Mouse (Mus musculus): Measurements from ENCODE around the gene Dnajb4. TPM values are rescaled to one million over a fixed set of nuclear protein-coding genes. Genes with fewer than 3 reads are reported as not detected.

Dnajb4 gene
- total and polyA plus RNA-seq, 3 experiments: 10.7 to 14.6 TPM; not detected in 1

DNA sequence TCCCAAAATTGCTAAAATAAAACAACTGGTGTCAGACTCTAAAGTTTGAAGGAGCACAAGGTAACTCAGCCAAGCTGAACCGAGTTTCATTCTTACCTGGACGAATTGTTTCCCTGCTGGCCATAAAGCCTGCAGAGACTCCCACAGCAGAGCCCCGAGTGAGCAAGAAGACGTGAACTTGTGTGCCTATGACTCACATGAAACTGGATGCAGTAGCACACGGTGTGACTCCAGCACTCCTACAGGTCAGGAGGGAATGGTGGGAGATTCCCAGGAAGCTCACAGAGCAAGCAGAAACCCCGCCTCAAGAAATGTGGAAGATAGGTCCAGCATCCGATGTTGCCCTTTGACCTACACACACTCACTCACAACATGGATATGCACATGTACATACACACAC is 38.2 kb downstream of the Dnajb4 start:
- peaks cover 9 to 11% of the 10 kb centered on the region in 2 experiments for H3K4me1 ChIP-seq (ENCODE audit: control insufficient read depth in 1 of 2, insufficient read depth in 2 of 2, low read length in 2 of 2)
- no peaks in the 10 kb centered on the region for H3K79me2 ChIP-seq (ENCODE audit: control insufficient read depth, insufficient read depth, low read length, poor library complexity)
- no peak for TF ChIP-seq E2F4 (IDR thresholded peaks at IDR 0.05; ENCODE audit: borderline replicate concordance, low read depth, low read length)
- TF ChIP-seq ZC3H11A (IDR thresholded peaks at IDR 0.05; ENCODE audit: low read depth, low read length): no peak
- TF ChIP-seq MXI1 (IDR thresholded peaks at IDR 0.05; ENCODE audit: low read depth, low read length): no peak
- no peak for TF ChIP-seq EP300 (IDR thresholded peaks at IDR 0.05; ENCODE audit: low read depth in 1 of 2, low read length in 2 of 2)
- TF ChIP-seq NRF1 (IDR thresholded peaks at IDR 0.05; ENCODE audit: insufficient read depth, low read depth, low read length, poor library complexity, severe bottlenecking): no peak
- TF ChIP-seq SMC3 (IDR thresholded peaks at IDR 0.05; ENCODE audit: low read depth, low read length): no peak
- TF ChIP-seq TCF12 (IDR thresholded peaks at IDR 0.05; ENCODE audit: low read depth, low read length): no peak
- TF ChIP-seq TAL1 (IDR thresholded peaks at IDR 0.05; ENCODE audit: low read length): no peak
- no peak for TF ChIP-seq POLR2A (IDR thresholded peaks at IDR 0.05; ENCODE audit: control insufficient read depth in 1 of 2, insufficient read depth in 1 of 2, low read depth in 1 of 2, low read length in 2 of 2, poor library complexity in 1 of 2)
- no peak overlapping the region for H3K9ac ChIP-seq (ENCODE audit: control insufficient read depth, low read depth, low read length, poor library complexity, severe bottlenecking)
- H3K27me3 ChIP-seq (ENCODE audit: control insufficient read depth in 1 of 2, insufficient read depth in 2 of 2, low read length in 2 of 2): no peaks in the 10 kb centered on the region
- H3K4me3 ChIP-seq (ENCODE audit: control insufficient read depth in 1 of 2, insufficient read depth in 1 of 2, low read depth in 2 of 2, low read length in 2 of 2): no peak overlapping the region
- H3K27ac ChIP-seq (ENCODE audit: control insufficient read depth, low read depth, low read length): no peak overlapping the region
- no peak for DNase-seq (ENCODE audit: low read depth, low spot score)
- peaks cover 0 to 11% of the 10 kb centered on the region in 2 experiments; a peak in 2 of 4 replicates for H3K36me3 ChIP-seq (ENCODE audit: control insufficient read depth in 1 of 2, insufficient read depth in 2 of 2, low read length in 2 of 2)
- H3K9me3 ChIP-seq (replicated peaks; ENCODE audit: insufficient read depth, low read length): no peaks in the 10 kb centered on the region

DNA sequence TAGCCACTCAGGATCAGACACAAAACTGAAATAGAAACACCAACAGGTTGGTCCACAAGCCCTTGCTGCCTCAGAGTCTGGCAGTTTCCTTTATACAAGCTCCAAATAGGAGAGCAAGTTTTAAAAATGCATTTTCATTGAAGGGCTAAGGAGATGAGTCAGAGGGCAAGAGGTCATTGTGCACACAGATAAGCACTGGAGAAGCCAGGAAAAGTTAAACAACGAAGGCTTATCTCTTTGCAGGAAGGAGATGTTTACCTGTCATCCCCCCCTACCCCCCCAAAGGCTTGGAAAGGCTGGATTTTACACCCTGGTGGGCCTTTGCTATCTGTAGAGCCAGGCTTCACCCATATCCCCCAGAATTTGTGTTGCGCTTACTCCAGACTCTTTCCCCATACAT is 38.9 kb downstream of the Dnajb4 start:
- Histone ChIP-seq H3K27me3 (ENCODE audit: control insufficient read depth in 1 of 2, insufficient read depth in 2 of 2, low read length in 2 of 2) (no peaks in the 10 kb centered on the region), H3K36me3 (ENCODE audit: control insufficient read depth in 1 of 2, insufficient read depth in 2 of 2, low read length in 2 of 2) (peaks cover 0 to 11% of the 10 kb centered on the region in 2 experiments; a peak in 2 of 4 replicates), H3K4me1 (ENCODE audit: control insufficient read depth in 1 of 2, insufficient read depth in 2 of 2, low read length in 2 of 2) (peaks cover 9 to 11% of the 10 kb centered on the region in 2 experiments), H3K9ac (ENCODE audit: control insufficient read depth, low read depth, low read length, poor library complexity, severe bottlenecking) (no peak overlapping the region), H3K27ac (ENCODE audit: control insufficient read depth, low read depth, low read length) (no peak overlapping the region), H3K4me3 (ENCODE audit: control insufficient read depth in 1 of 2, insufficient read depth in 1 of 2, low read depth in 2 of 2, low read length in 2 of 2) (no peak overlapping the region), H3K79me2 (ENCODE audit: control insufficient read depth, insufficient read depth, low read length, poor library complexity) (no peaks in the 10 kb centered on the region), H3K9me3 (replicated peaks; ENCODE audit: insufficient read depth, low read length) (no peaks in the 10 kb centered on the region)
- no peak for DNase-seq (ENCODE audit: low read depth, low spot score)
- TF ChIP-seq NRF1 (IDR thresholded peaks at IDR 0.05; ENCODE audit: insufficient read depth, low read depth, low read length, poor library complexity, severe bottlenecking): no peak
- no peak for TF ChIP-seq ZC3H11A (IDR thresholded peaks at IDR 0.05; ENCODE audit: low read depth, low read length)
- TF ChIP-seq ZNF384 (IDR thresholded peaks at IDR 0.05; ENCODE audit: low read depth, low read length): no peak
- TF ChIP-seq GATA1 (IDR thresholded peaks at IDR 0.05; ENCODE audit: low read depth, low read length): peak; percentile 77
- TF ChIP-seq ETS1 (IDR thresholded peaks at IDR 0.05; ENCODE audit: low read depth, low read length): peak; percentile 49; the same call in 1 of the 2 replicates
- no peak for TF ChIP-seq RAD21 (IDR thresholded peaks at IDR 0.05; ENCODE audit: low read depth, low read length)
- TF ChIP-seq POLR2AphosphoS2 (IDR thresholded peaks at IDR 0.05; ENCODE audit: low read length): no peak
- TF ChIP-seq EP300 (IDR thresholded peaks at IDR 0.05; ENCODE audit: low read depth in 1 of 2, low read length in 2 of 2): peak; percentile 36 to 73
- peak; percentile 6; the same call in 1 of the 2 replicates for TF ChIP-seq TAL1 (IDR thresholded peaks at IDR 0.05; ENCODE audit: low read length)
- no peak for TF ChIP-seq GABPA (IDR thresholded peaks at IDR 0.05; ENCODE audit: low read depth, low read length)
- TF ChIP-seq MYB (IDR thresholded peaks at IDR 0.05; ENCODE audit: low read depth, low read length): no peak
- no peak for TF ChIP-seq ZMIZ1 (IDR thresholded peaks at IDR 0.05; ENCODE audit: low read depth, low read length)
